Mouse (Mus musculus): Measurements from ENCODE around the gene Nploc4.

DNA sequence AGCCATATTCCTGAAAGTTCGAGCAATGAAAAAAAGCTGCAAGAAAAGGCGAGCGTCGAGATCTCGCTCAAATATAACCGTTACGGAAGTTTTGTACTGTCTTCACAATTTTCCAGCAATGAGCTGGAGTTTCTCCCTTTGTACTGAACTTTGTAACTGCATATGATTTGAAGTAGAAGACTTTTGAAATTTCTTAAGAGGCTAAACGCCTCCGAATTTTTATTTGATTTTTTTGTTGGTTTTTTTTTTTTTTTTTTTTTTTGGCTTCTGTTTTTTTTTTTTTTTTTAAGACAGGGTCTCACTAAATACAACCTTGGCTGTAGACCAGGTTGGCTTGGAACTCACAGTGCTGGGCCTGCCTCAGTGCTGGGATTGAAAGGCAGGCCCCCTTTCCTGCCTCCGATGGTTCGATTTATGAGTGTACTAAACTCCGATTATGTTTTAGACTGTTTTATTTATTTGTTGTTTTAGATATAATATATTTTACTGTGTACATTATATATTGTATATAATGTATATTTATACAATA lies 413 bp upstream of the Nploc4 start:
- TF ChIP-seq CTCF (conservative IDR thresholded peaks at IDR 0.05; ENCODE audit: low read length) (no peak), NANOG (IDR thresholded peaks at IDR 0.05; ENCODE audit: borderline replicate concordance, low read length) (no peak)

Data from E14TG2a.4 (cell line).